In the genomic region with DNA sequence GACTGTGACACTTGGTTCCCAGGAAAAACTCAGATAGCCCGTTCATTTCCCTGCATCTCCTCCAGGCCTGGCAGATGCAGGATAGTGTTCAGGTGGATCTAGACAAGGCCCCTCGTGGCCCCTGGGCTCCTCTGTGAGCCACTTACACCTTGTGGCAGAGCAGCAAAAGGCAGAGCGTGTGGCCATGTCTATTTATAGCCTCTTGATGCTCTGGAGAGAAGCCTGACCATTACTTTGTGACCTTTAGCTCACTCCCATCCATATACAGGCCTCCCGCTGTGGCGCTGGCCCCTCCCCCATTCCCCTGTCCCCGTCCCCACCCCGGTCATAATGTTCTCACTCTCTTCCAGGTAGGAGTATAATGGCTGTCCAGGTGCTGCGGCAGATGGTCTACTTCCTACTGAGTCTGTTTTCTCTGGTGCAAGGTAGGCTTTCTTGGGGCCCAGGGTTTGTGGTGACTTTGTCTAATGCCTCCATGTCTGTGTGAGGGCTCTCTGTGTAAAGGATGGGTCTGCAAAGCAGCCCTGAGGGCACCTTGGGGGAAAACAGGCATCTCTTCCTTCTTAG, we compare ENCODE assay signal across 10 mouse cellular contexts. TPM values are rescaled to one million over a fixed set of nuclear protein-coding genes. Genes with fewer than 3 reads are reported as not detected.
DNase-seq lines count a peak whose midpoint lies in the region; ATAC-seq and TF ChIP-seq lines count a peak whose summit lies in the region.
"Had no signal": no experiment of that assay in that cellular context is flagged by ENCODE, and none has a peak within 500 bp of the region (broad histone marks: within the 10 kb centered on the region; RNA-seq: fewer than 3 reads in every experiment).

No protein-coding gene starts in this region.

- ATAC-seq in midbrain, embryonic 12.5 days (ENCODE audit: low FRiP score, low read depth): 0 out of 2 replicates have a peak, but pooled peaks have one; percentile 2
- no peak for ATAC-seq in midbrain, embryonic 16.5 days
- 0 out of 2 replicates have a peak, but pooled peaks have one; percentile 1 for ATAC-seq in hindbrain, embryonic 15.5 days (ENCODE audit: low FRiP score, low read depth)

- H3K4me2 ChIP-seq in midbrain, embryonic 12.5 days (replicated peaks): peak overlapping the region; percentile 89; the same call in 1 of the 2 replicates
- no peak overlapping the region for H3K4me2 ChIP-seq in midbrain, embryonic 16.5 days (ENCODE audit: low read length)
- no peak overlapping the region for H3K4me2 ChIP-seq in hindbrain, embryonic 15.5 days

- H3K36me3 ChIP-seq in heart, adult 2 months (ENCODE audit: control insufficient read depth, insufficient read depth, low read length): no peaks in the 10 kb centered on the region
- H3K36me3 ChIP-seq in midbrain, embryonic 12.5 days: peaks cover 60% of the 10 kb centered on the region
- peaks cover 26% of the 10 kb centered on the region for H3K36me3 ChIP-seq in midbrain, embryonic 16.5 days (ENCODE audit: control insufficient read depth, insufficient read depth, low read length)
- peaks cover 33% of the 10 kb centered on the region for H3K36me3 ChIP-seq in hindbrain, embryonic 15.5 days

- 21% methylated on average over 8 of the region's 8 CpGs for WGBS in heart, adult 2 months
- 66% methylated on average over 8 of the region's 8 CpGs for WGBS in midbrain, embryonic 12.5 days
- 73% methylated on average over 8 of the region's 8 CpGs for WGBS in midbrain, embryonic 16.5 days
- WGBS in hindbrain, embryonic 15.5 days: 56% methylated on average over 8 of the region's 8 CpGs

- no peaks in the 10 kb centered on the region for H3K79me2 ChIP-seq in heart, adult 2 months (replicated peaks; ENCODE audit: control insufficient read depth, insufficient read depth, low read length)

- peaks cover 26% of the 10 kb centered on the region for H3K4me1 ChIP-seq in heart, adult 2 months (ENCODE audit: control insufficient read depth, insufficient read depth, low read length)
- H3K4me1 ChIP-seq in midbrain, embryonic 12.5 days: peaks cover 52% of the 10 kb centered on the region
- H3K4me1 ChIP-seq in midbrain, embryonic 16.5 days (ENCODE audit: control insufficient read depth, insufficient read depth, low read length): peaks cover 47% of the 10 kb centered on the region
- peaks cover 53% of the 10 kb centered on the region for H3K4me1 ChIP-seq in hindbrain, embryonic 15.5 days (replicated peaks)

- no peak for TF ChIP-seq CTCF in heart, adult 2 months (IDR thresholded peaks at IDR 0.05)

- H3K9ac ChIP-seq in heart, adult 2 months (ENCODE audit: low read depth, low read length): no peak overlapping the region
- no peak overlapping the region for H3K9ac ChIP-seq in midbrain, embryonic 12.5 days (replicated peaks)
- no peak overlapping the region for H3K9ac ChIP-seq in midbrain, embryonic 16.5 days (ENCODE audit: low read depth, low read length)
- H3K9ac ChIP-seq in hindbrain, embryonic 15.5 days: no peak overlapping the region

- no peaks in the 10 kb centered on the region for H3K27me3 ChIP-seq in heart, adult 2 months (ENCODE audit: control insufficient read depth, insufficient read depth, low read length)
- H3K27me3 ChIP-seq in midbrain, embryonic 12.5 days: no peaks in the 10 kb centered on the region
- no peaks in the 10 kb centered on the region for H3K27me3 ChIP-seq in midbrain, embryonic 16.5 days (ENCODE audit: control insufficient read depth, insufficient read depth, low read depth, low read length)
- H3K27me3 ChIP-seq in hindbrain, embryonic 15.5 days: no peaks in the 10 kb centered on the region

- no peak for TF ChIP-seq POLR2A in heart, adult 2 months (IDR thresholded peaks at IDR 0.05; ENCODE audit: insufficient read depth, low read depth, low read length)

- no peak overlapping the region for H3K4me3 ChIP-seq in heart, adult 2 months
- H3K4me3 ChIP-seq in midbrain, embryonic 12.5 days: no peak overlapping the region
- no peak overlapping the region for H3K4me3 ChIP-seq in midbrain, embryonic 16.5 days (ENCODE audit: low read depth, low read length)
- no peak overlapping the region for H3K4me3 ChIP-seq in hindbrain, embryonic 15.5 days
- H3K4me3 ChIP-seq: layer of hippocampus, adult 2 months had no signal

- intact Hi-C loops in heart, adult 2 months (cut with DNase I): loop anchor here (1.0 kb wide), 1 partner anchor 201 kb away; no protein-coding TSS in a partner anchor

- no peaks in the 10 kb centered on the region for H3K9me3 ChIP-seq in midbrain, embryonic 12.5 days
- H3K9me3 ChIP-seq in midbrain, embryonic 16.5 days (replicated peaks; ENCODE audit: control insufficient read depth, low read length, poor library complexity, severe bottlenecking): no peaks in the 10 kb centered on the region
- no peaks in the 10 kb centered on the region for H3K9me3 ChIP-seq in hindbrain, embryonic 15.5 days

- no peak for DNase-seq in heart, adult 2 months
- DNase-seq in heart, adult 18-20 months: no peak
- DNase-seq in skeletal muscle tissue, adult 2 months (ENCODE audit: low read depth, low spot score): peak; percentile 32
- DNase-seq in adrenal gland, adult 8-10 months: no peak
- no peak for DNase-seq in testis, postnatal 10 days (ENCODE audit: low spot score)

- H3K27ac ChIP-seq in heart, adult 2 months: peak overlapping the region; percentile 64
- no peak overlapping the region for H3K27ac ChIP-seq in midbrain, embryonic 12.5 days (replicated peaks)
- no peak overlapping the region for H3K27ac ChIP-seq in midbrain, embryonic 16.5 days (ENCODE audit: low read length)
- peak overlapping the region; percentile 93 for H3K27ac ChIP-seq in hindbrain, embryonic 15.5 days (replicated peaks)

- TF ChIP-seq EP300 in heart, adult 2 months (IDR thresholded peaks at IDR 0.05; ENCODE audit: insufficient read depth, low read depth, low read length): no peak

RNA-seq across cellular contexts. Expression of gene Adgrg3, which starts 15.3 kb away (rescaled TPM):
- 1 to 10 TPM; 1.3 to 2.5 TPM for total RNA-seq in heart, adult 2 months (2021)
- 4.3 and 4.9 TPM in 2 replicates for polyA plus RNA-seq in heart, adult 2 months (2012; rRNA removed)
- total RNA-seq in heart, adult 18-20 months (2021): 1 to 10 TPM; 1.5 TPM
- 1.7 and 2.7 TPM in 2 replicates for polyA plus RNA-seq in midbrain, embryonic 12.5 days (2016; fragmentation: Nextera tagmentation; extraction: Ambion mirVana)
- polyA plus RNA-seq in midbrain, embryonic 16.5 days (2015; fragmentation: Nextera tagmentation; extraction: Ambion mirVana): 0.56 and 0.64 TPM in 2 replicates
- polyA plus RNA-seq in hindbrain, embryonic 15.5 days (2015; fragmentation: Nextera tagmentation; extraction: Ambion mirVana): 0.79 and 0.95 TPM in 2 replicates
- total RNA-seq in adrenal gland, adult 8-10 months (2022): 1 to 10 TPM; 2.2 to 4.1 (median 3.1) TPM

RNA-seq across cellular contexts. Expression of gene Adgrg1, which starts 27.6 kb away (rescaled TPM):
- 10 to 100 TPM; 52.1 to 67.8 TPM for total RNA-seq in heart, adult 2 months (2021)
- 96.1 and 107 TPM in 2 replicates for polyA plus RNA-seq in heart, adult 2 months (2012; rRNA removed)
- 10 to 100 TPM; 60.8 to 62.2 TPM for total RNA-seq in heart, adult 18-20 months (2021)
- 193 and 210 TPM in 2 replicates for polyA plus RNA-seq in midbrain, embryonic 12.5 days (2016; fragmentation: Nextera tagmentation; extraction: Ambion mirVana)
- 147 and 153 TPM in 2 replicates for polyA plus RNA-seq in midbrain, embryonic 16.5 days (2015; fragmentation: Nextera tagmentation; extraction: Ambion mirVana)
- polyA plus RNA-seq in hindbrain, embryonic 15.5 days (2015; fragmentation: Nextera tagmentation; extraction: Ambion mirVana): 116 and 122 TPM in 2 replicates
- total RNA-seq in adrenal gland, adult 8-10 months (2022): 10 to 100 TPM; 14.6 to 60.9 (median 38.3) TPM

RNA-seq across cellular contexts. Expression of gene Drc7, which starts 52.7 kb away (rescaled TPM):
- not detected for total RNA-seq in heart, adult 2 months (2021)
- polyA plus RNA-seq in heart, adult 2 months (2012; rRNA removed): 0.41 TPM in 1 of 2 replicates, not detected in the other
- not detected for total RNA-seq in heart, adult 18-20 months (2021)
- 0.21 TPM in 1 of 2 replicates, not detected in the other for polyA plus RNA-seq in midbrain, embryonic 12.5 days (2016; fragmentation: Nextera tagmentation; extraction: Ambion mirVana)
- polyA plus RNA-seq in midbrain, embryonic 16.5 days (2015; fragmentation: Nextera tagmentation; extraction: Ambion mirVana): 2.4 and 2.5 TPM in 2 replicates
- 2.1 and 2.4 TPM in 2 replicates for polyA plus RNA-seq in hindbrain, embryonic 15.5 days (2015; fragmentation: Nextera tagmentation; extraction: Ambion mirVana)
- not detected for total RNA-seq in adrenal gland, adult 8-10 months (2022)
- total RNA-seq: adrenal gland, adult 18-20 months had no signal

Comparison
In these comparisons a context has a peak if more than half of its experiments do, and no peak if none do; other contexts are left out.
1. H3K27ac ChIP-seq: peak in heart, adult 2 months (single experiment) and hindbrain, embryonic 15.5 days (single experiment); none in midbrain, embryonic 12.5 days (single experiment) and midbrain, embryonic 16.5 days (single experiment).